Mouse (Mus musculus) ES-Bruce4 (cell line): Measurements from ENCODE around the gene Dhcr24. TPM values are rescaled to one million over a fixed set of nuclear protein-coding genes. Genes with fewer than 3 reads are reported as not detected.
A peak's percentile ranks its signal among the peaks of the same experiment; 100 is the strongest.

Experiments used
- H3K27ac ChIP-seq: 2 replicates; pipeline ENCODE4 v1.5.1; 2012; ENCODE audit warnings: low read length, inconsistent platforms; ENCODE audit not compliant: insufficient read depth
- H3K27me3 ChIP-seq: 2 replicates; pipeline ENCODE4 v1.6.1; 2012; ENCODE audit warnings: mild to moderate bottlenecking, low read length, inconsistent platforms; ENCODE audit not compliant: control insufficient read depth, poor library complexity, insufficient read depth, severe bottlenecking
- H3K36me3 ChIP-seq: 2 replicates; pipeline ENCODE4 v1.6.1; 2012; ENCODE audit warnings: inconsistent platforms, mild to moderate bottlenecking, low read length, moderate library complexity; ENCODE audit not compliant: control insufficient read depth, poor library complexity, insufficient read depth, severe bottlenecking
- H3K4me1 ChIP-seq: one replicate; pipeline ENCODE4 v1.8.1; 2011; ENCODE audit warnings: low read length; ENCODE audit not compliant: control insufficient read depth, insufficient read depth
- H3K4me3 ChIP-seq: 2 replicates; pipeline ENCODE4 v1.5.1; 2011; ENCODE audit warnings: low read depth, mild to moderate bottlenecking, low read length
- H3K9ac ChIP-seq: 2 replicates; pipeline ENCODE4 v1.6.1; 2012; ENCODE audit warnings: low read depth, mild to moderate bottlenecking, inconsistent platforms; ENCODE audit not compliant: poor library complexity, severe bottlenecking
- H3K9me3 ChIP-seq: replicated peaks from 2 replicates; pipeline ENCODE4 v1.6.1; 2012; ENCODE audit warnings: mild to moderate bottlenecking, low read length, inconsistent platforms; ENCODE audit not compliant: control insufficient read depth, poor library complexity, insufficient read depth, severe bottlenecking
- CTCF ChIP-seq: IDR thresholded peaks from one replicate; pipeline ENCODE4 v1.8.1; 2011; ENCODE audit warnings: low read depth, low read length
- EP300 ChIP-seq: IDR thresholded peaks from 2 replicates; pipeline ENCODE4 v1.6.1; 2011; ENCODE audit warnings: low read depth, low read length; ENCODE audit not compliant: insufficient read depth
- POLR2A ChIP-seq: IDR thresholded peaks from one replicate; pipeline ENCODE4 v1.8.1; 2011; ENCODE audit warnings: low read length; ENCODE audit not compliant: insufficient read depth
- polyA plus RNA-seq: library from polyadenylated mRNA; stranded (reverse); fragments of >200 nt; gene quantifications from 2 replicates; pipeline ENCODE4 v1.2.4, GENCODE M21; 2011; ENCODE audit warnings: low read depth; ENCODE audit not compliant: missing spikeins, insufficient read depth, insufficient read length

The Dhcr24 gene
- polyA plus RNA-seq, 1 experiment: 77.5 TPM

DNA sequence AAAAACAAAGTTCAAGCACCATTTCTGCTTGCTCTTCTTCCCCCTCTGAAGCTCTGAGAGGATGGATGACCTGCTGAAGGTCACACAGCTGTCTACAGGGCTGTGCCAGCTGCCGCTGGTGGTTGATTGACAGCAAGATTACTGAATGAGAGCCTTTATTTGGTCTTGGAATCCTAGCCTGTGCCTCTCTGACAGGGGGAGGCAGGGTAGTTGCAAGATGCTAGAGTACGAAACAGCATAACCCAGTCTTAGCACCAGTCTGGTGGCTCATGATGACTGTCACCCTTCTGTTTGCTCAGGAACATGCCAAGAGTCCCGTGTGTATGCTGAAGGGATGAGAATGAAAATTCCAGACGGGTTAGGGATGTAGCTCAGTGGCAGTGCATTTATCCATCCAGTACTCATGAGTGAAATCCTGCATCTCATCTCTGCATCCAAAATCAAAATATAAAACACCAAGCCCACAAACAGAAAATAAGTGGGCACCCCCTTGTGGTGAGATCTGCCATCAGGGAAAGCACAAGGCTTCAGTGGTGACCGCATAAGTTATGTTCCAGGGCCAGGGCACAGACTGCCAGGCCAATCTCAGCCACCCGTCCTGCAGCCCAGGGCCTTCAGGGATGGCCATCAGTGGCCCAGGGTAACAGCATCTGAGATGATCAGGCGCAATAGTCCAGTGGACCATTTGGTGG, 32.8 kb upstream of the Dhcr24 start:
- Histone ChIP-seq H3K36me3 (no peaks in the 10 kb centered on the region), H3K27ac (no peak overlapping the region), H3K4me1 (no peaks in the 10 kb centered on the region), H3K4me3 (no peak overlapping the region), H3K9ac (no peak overlapping the region), H3K27me3 (no peaks in the 10 kb centered on the region), H3K9me3 (no peaks in the 10 kb centered on the region)
- TF ChIP-seq CTCF (no peak), POLR2A (no peak), EP300 (no peak)

DNA sequence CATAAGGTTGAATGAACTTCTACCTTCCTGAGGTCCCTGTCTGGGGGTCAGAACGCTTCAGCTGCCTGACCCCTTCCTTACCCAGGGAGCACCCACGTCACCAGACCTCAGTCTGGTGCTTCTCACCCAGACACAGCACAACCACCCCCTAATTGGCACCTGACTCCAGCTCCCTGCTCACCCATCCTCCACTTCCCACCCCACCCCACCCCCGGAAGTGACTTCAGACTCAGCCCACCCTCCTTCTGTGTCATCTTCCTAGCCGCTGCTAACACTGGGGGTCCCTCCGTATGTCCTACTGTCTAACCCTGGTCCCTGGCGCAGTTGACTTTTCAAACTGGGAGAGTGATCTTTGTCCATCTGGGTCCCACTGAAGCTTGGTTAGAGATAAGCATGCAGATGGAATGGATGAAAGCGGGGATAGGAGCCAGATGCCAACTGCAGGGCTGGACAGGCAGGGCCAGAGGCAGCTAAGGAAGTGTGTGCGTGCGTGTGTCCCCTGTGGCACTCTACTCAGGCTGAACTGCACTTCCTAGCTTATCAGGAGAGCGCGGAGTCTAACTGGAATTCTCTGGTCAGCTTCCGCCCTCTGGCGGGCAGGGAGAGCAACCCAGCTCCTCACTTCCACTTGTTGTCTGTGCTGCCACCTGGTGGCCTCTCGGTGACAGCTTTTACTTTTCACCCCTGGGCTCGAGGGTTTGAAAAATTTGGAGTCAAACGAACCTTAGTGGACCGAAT, 31.3 kb upstream of the Dhcr24 start:
- Histone ChIP-seq H3K4me1 (no peaks in the 10 kb centered on the region), H3K9ac (no peak overlapping the region), H3K27me3 (no peaks in the 10 kb centered on the region), H3K4me3 (peak overlapping the region; percentile 54), H3K9me3 (no peaks in the 10 kb centered on the region), H3K36me3 (no peaks in the 10 kb centered on the region), H3K27ac (no peak overlapping the region)
- no peak for TF ChIP-seq POLR2A
- TF ChIP-seq CTCF: peak; percentile 100
- 0 out of 2 replicates have a peak, but pooled peaks have one; percentile 29 for TF ChIP-seq EP300

GRCm38 (mm10) chr4:106530113-106530482, 30.7 kb upstream of the Dhcr24 start:
- TF ChIP-seq EP300: no peak
- no peak for TF ChIP-seq POLR2A
- TF ChIP-seq CTCF: no peak
- H3K9me3 ChIP-seq: no peaks in the 10 kb centered on the region
- H3K27me3 ChIP-seq: no peaks in the 10 kb centered on the region
- no peak overlapping the region for H3K9ac ChIP-seq
- no peaks in the 10 kb centered on the region for H3K36me3 ChIP-seq
- no peak overlapping the region for H3K4me3 ChIP-seq
- H3K4me1 ChIP-seq: no peaks in the 10 kb centered on the region
- no peak overlapping the region for H3K27ac ChIP-seq

DNA sequence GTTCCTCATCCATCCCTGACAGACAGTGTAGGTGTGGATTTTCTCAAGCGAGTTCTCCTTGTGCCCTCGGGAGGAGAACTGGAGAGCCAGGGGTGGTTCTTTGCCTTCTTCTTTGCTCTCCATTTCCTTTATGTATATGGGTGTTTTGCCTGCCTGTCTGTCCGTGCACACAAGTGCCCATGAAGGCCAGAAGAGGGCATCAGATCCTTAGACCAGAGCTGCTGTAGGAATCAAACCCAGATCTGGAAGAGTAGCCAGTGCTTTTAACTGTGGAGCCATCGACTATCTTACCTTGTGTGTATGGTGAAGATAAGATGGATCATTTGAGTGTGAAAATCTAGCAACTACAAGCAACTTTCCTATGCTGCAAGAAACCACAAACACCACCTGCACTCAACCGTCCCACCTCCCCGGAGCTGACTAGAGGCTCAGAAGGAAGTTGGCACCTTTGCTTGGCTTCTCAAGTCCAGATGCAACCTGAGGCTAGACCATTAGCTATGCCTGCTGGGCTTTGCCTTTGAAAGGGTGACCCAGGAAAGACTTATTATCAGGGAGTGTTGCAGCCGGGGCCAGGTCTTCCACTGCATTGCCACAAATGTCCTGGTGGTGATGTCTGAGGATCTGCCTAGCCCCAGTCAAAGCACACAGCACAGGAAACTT, 27.3 kb upstream of the Dhcr24 start:
- no peak overlapping the region for H3K9ac ChIP-seq
- no peak overlapping the region for H3K4me3 ChIP-seq
- TF ChIP-seq EP300 (no peak), CTCF (peak; percentile 39)
- H3K9me3 ChIP-seq: no peaks in the 10 kb centered on the region
- H3K36me3 ChIP-seq: no peaks in the 10 kb centered on the region
- no peak overlapping the region for H3K27ac ChIP-seq
- no peaks in the 10 kb centered on the region for H3K4me1 ChIP-seq
- no peaks in the 10 kb centered on the region for H3K27me3 ChIP-seq

- Histone ChIP-seq H3K9me3 (no peaks in the 10 kb centered on the region), H3K4me1 (no peaks in the 10 kb centered on the region), H3K27ac (no peak overlapping the region)
Observed at GRCm38 (mm10) chr4:106534256-106534655, 26.6 kb upstream of the Dhcr24 start.

GRCm38 (mm10) chr4:106539756-106540155, 21.1 kb upstream of the Dhcr24 start:
- Histone ChIP-seq H3K9ac (no peak overlapping the region), H3K4me1 (no peaks in the 10 kb centered on the region), H3K36me3 (no peaks in the 10 kb centered on the region), H3K27ac (no peak overlapping the region), H3K4me3 (no peak overlapping the region), H3K27me3 (no peaks in the 10 kb centered on the region), H3K9me3 (no peaks in the 10 kb centered on the region)
- TF ChIP-seq POLR2A (no peak), CTCF (no peak), EP300 (no peak)

More at GRCm38 (mm10) chr4:106534256-106534655, 26.6 kb upstream of the Dhcr24 start:
- Histone ChIP-seq H3K27me3 (no peaks in the 10 kb centered on the region), H3K9ac (no peak overlapping the region), H3K36me3 (no peaks in the 10 kb centered on the region), H3K4me3 (no peak overlapping the region)
- TF ChIP-seq POLR2A: no peak
- TF ChIP-seq CTCF: no peak
- no peak for TF ChIP-seq EP300
